Mouse (Mus musculus): Measurements from ENCODE around the gene Itga4.

- TF ChIP-seq CTCF (IDR thresholded peaks at IDR 0.05; ENCODE audit: low read depth) (no peak), EP300 (IDR thresholded peaks at IDR 0.05; ENCODE audit: low read depth) (no peak)
Observed at GRCm38 (mm10) chr2:79352100-79352802, 97.0 kb downstream of the Itga4 start.
